Mouse (Mus musculus): ENCODE data around the gene Myrfl.

Gene Myrfl

GRCm38 (mm10) chr10:116813150-116813549, 83.6 kb downstream of the Myrfl start:
- DNase-seq: no peak

GRCm38 (mm10) chr10:116810738-116811137, 86.0 kb downstream of the Myrfl start:
- DNase-seq: no peak

- no peak for DNase-seq
Observed at GRCm38 (mm10) chr10:116809383-116809782, 87.3 kb downstream of the Myrfl start.

GRCm38 (mm10) chr10:116808556-116809353, 88.0 kb downstream of the Myrfl start:
- DNase-seq: no peak

GRCm38 (mm10) chr10:116802178-116802794, 94.4 kb downstream of the Myrfl start:
- DNase-seq: no peak

GRCm38 (mm10) chr10:116801281-116801680, 95.4 kb downstream of the Myrfl start:
- no peak for DNase-seq

GRCm38 (mm10) chr10:116796066-116796465, 100.7 kb downstream of the Myrfl start:
- DNase-seq: no peak

- DNase-seq: peak; percentile 29
Observed at GRCm38 (mm10) chr10:116789096-116789495, 107.6 kb downstream of the Myrfl start.

GRCm38 (mm10) chr10:116788431-116788830, 108.3 kb downstream of the Myrfl start:
- no peak for DNase-seq

GRCm38 (mm10) chr10:116784098-116784497, 112.6 kb downstream of the Myrfl start:
- no peak for DNase-seq

GRCm38 (mm10) chr10:116783020-116783419, 113.7 kb downstream of the Myrfl start:
- no peak for DNase-seq

GRCm38 (mm10) chr10:116777947-116778346, 118.8 kb downstream of the Myrfl start:
- no peak for DNase-seq

- DNase-seq: no peak
Observed at GRCm38 (mm10) chr10:116776846-116777245, 119.9 kb downstream of the Myrfl start.

- DNase-seq: no peak
Observed at GRCm38 (mm10) chr10:116773846-116774750, 122.6 kb downstream of the Myrfl start.

- no peak for DNase-seq
Observed at GRCm38 (mm10) chr10:116771215-116771935, 125.3 kb downstream of the Myrfl start.

- no peak for DNase-seq
Observed at GRCm38 (mm10) chr10:116768642-116769041, 128.1 kb downstream of the Myrfl start.

- no peak for DNase-seq
Observed at GRCm38 (mm10) chr10:116766525-116766924, 130.2 kb downstream of the Myrfl start.

- no peak for DNase-seq
Observed at GRCm38 (mm10) chr10:116761476-116762068, 135.1 kb downstream of the Myrfl start.

- DNase-seq: no peak
Observed at GRCm38 (mm10) chr10:116760561-116760960, 136.2 kb downstream of the Myrfl start.

- no peak for DNase-seq
Observed at GRCm38 (mm10) chr10:116759816-116760215, 136.9 kb downstream of the Myrfl start.

- DNase-seq: peak; percentile 28
Observed at GRCm38 (mm10) chr10:116755881-116756581, 140.7 kb downstream of the Myrfl start.

- no peak for DNase-seq
Observed at GRCm38 (mm10) chr10:116754940-116755339, 141.8 kb downstream of the Myrfl start.

Data from right cerebral cortex, postnatal 4 days (tissue).